Mouse (Mus musculus) cerebral cortex, adult 2 months (tissue): ENCODE results near the gene Dtwd1.

Experiments used
- WGBS: fragments of 180-500 bp; shearing (Covaris S2); methylation state at CpG from one replicate; pipeline ENCODE4 v1.1.7; 2018; 5-methylcytosine and 5-hydroxymethylcytosine counted together

The Dtwd1 gene

DNA sequence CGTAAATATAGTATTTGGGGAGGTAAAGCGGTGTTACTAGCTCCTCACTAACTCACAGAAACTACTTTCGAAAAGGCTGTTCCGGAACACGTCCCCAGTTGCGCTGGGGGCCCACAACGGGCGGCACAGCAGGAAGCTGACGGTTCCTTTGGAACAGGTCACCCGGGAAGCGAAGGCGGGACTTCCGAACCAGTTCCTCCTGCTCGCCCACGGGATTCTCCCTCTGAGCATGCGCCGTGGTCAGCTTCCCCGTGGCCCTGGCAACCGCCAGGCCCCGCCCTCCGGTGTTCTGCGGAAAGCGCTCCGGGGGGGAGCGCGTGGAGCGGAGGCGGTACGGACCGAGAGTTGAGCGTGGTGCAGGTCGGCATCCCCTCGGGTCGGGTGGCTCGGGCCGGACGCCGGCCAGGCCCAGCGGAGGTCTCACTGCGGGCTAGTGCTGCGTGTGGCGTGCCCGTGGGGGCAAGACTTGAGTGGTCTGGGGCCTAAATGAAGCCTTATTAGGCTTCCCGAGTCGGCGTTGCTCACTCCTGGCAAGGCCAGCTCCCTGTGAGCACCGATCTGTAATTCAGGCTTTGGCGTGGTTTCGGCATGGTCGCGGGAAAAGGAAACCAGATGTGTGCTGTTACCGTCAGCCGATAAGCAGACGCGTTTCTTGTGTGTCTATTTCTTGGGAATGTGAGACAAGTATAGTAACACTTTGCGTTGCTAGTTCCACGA, at the start of gene Dtwd1, which contains the start of gene Fam227b:
TSS of gene Dtwd1 (plus strand) at position 287 of the 717 bp plus-strand sequence.
TSS of gene Fam227b (minus strand) at position 150 of the 717 bp plus-strand sequence.
- under 1% methylated on average over 57 of the region's 57 CpGs for WGBS

GRCm38 (mm10) chr2:126165277-126166018, 13.5 kb downstream of the Dtwd1 start:
- WGBS = 95% methylated on average over 5 of the region's 5 CpGs

GRCm38 (mm10) chr2:126166848-126167617, 15.1 kb downstream of the Dtwd1 start:
- WGBS = 52% methylated on average over 8 of the region's 8 CpGs

DNA sequence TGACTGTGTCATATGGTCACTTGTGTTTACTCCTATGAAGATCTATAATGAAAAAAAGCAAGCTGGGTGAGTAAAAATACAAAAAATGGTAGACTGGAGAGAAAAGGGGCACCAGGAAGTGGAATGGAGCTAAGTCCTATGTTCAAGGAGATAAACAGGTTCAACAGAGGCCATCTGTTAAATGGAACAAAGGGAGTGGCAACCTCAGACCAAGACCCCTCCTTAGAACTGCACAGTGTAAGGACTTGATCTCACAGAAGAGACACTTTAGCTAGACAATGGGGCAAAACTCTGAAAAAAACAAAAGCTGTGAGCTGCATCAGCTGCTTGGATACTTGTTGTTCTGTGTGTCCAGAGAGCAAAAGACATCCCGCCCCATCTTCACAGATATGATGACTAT, 19.5 kb downstream of the Dtwd1 start:
- WGBS = 100% methylated on average over 1 of the region's 1 CpGs

GRCm38 (mm10) chr2:126191306-126191705, 39.4 kb downstream of the Dtwd1 start:
- WGBS = 65% methylated on average over 4 of the region's 4 CpGs

GRCm38 (mm10) chr2:126192129-126192528, 40.2 kb downstream of the Dtwd1 start:
- 82% methylated on average over 2 of the region's 2 CpGs for WGBS

DNA sequence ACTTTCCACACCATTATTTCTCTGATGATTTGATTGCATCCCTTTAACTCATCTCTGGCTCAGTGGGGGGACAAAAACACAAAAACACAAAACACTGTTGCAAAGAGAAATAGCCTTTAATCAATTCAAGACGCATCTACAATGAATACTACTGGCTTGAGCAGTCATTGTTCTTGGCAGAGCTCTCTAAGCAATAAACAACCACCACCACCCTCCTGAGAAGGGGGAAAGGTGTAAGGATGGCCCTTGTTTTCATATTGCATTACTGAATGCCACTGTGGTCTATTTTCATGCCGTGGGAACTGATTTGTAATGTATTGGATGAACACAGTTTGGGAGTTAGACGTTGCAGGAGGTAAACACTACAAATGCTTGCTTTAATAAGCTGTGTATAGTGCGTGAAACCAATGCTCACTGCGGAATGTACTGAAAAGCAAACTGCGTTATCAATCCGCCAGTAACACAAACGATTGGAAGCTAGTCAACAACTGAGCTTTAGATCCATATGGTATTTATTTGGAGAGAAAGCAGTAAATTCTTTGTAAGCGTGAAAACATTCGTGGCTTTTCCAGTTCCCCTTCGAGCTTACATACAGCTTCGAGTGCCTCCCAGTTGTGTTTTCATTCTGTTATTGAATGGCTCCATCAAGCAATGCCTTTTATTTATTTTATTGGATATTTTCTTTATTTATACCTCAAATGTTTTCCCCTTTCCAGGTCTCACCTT, 43.9 kb downstream of the Dtwd1 start:
- WGBS = 66% methylated on average over 12 of the region's 12 CpGs

GRCm38 (mm10) chr2:126198971-126199370, 47.0 kb downstream of the Dtwd1 start:
- WGBS = 95% methylated on average over 3 of the region's 3 CpGs

DNA sequence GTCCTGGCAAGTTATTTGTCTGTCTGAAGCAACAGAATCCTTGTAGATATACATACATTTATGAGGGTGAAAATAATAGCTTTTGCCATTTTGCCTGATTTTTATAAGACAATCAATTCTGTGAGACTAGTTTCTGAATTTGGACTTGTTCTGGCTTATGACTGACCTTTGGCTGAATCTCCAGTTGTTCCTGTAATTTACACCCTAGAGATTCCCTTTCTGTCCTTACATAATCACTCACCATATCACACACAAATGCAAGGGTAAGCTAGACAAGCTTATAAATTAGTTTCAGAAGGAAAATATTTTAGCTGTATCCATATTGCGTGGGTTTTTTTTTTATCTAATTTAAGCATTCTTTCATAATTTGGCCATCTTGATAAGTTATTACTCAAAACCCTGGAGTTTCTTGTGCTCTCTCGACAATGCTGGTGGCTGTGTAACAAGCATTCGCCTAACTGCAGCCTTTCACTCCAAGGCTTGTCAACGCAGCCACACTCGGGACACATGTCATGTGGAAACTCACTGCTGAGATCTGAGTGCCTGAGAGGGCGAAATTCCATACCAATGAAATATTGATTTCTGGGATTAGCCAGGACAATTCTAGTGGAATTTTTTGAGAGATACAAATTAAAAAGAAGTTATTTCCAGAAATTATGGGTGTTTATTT, 59.2 kb downstream of the Dtwd1 start:
- 87% methylated on average over 6 of the region's 6 CpGs for WGBS

- WGBS = 90% methylated on average over 3 of the region's 3 CpGs
Measured at GRCm38 (mm10) chr2:126214800-126215199, 62.9 kb downstream of the Dtwd1 start, which contains the start of gene Gm17555. Gm17555 (plus strand) TSS chr2:126215100.
